Mouse (Mus musculus) ES-Bruce4 (cell line): ENCODE data around the gene Pdgfd.

Experiments
- CTCF ChIP-seq: IDR thresholded peaks from one replicate; pipeline ENCODE4 v1.8.1; 2011; ENCODE audit warnings: low read depth, low read length
- EP300 ChIP-seq: IDR thresholded peaks from 2 replicates; pipeline ENCODE4 v1.6.1; 2011; ENCODE audit warnings: low read depth, low read length; ENCODE audit not compliant: insufficient read depth
- POLR2A ChIP-seq: IDR thresholded peaks from one replicate; pipeline ENCODE4 v1.8.1; 2011; ENCODE audit warnings: low read length; ENCODE audit not compliant: insufficient read depth

DNA sequence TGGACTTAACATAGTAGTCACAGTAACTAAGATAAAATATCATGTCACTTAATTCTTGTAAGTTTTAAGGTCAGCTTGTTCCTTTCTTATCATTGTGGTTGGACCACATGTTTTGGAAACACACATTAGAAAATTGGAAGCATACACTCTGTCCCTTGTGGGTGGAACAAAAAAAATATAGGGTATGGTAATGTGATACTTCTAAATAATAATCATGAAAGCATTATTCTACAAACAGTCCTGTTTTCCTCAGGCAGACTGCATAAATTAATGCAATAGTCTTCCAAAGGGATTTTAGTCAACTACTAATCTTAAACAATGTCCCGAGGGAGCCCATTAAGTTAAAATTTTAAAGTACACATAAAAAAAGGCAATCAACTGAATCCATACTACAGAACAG is 108.0 kb downstream of the Pdgfd start:
- TF ChIP-seq CTCF: no peak
- no peak for TF ChIP-seq POLR2A
- no peak for TF ChIP-seq EP300
